Mouse (Mus musculus): ENCODE data around the gene Unc50.

- no peak for TF ChIP-seq ZNF384 (IDR thresholded peaks at IDR 0.05; ENCODE audit: low read depth, low read length)
- TF ChIP-seq CHD2 (IDR thresholded peaks at IDR 0.05; ENCODE audit: low read depth, low read length), result no peak
- TF ChIP-seq ZC3H11A (IDR thresholded peaks at IDR 0.05; ENCODE audit: borderline replicate concordance, low read depth, low read length), result no peak
These were observed 44.8 kb downstream of the Unc50 start for GRCm38 (mm10) chr1:37474634-37475190.

Data from ES-E14 (cell line).